Mouse (Mus musculus): Measurements from ENCODE around the gene Tmem59l. TPM values are rescaled to one million over a fixed set of nuclear protein-coding genes. Genes with fewer than 3 reads are reported as not detected.
A peak's percentile ranks its signal among the peaks of the same experiment; 100 is the strongest.

The Tmem59l gene
- polyA plus RNA-seq, 1 experiment = not detected

DNA sequence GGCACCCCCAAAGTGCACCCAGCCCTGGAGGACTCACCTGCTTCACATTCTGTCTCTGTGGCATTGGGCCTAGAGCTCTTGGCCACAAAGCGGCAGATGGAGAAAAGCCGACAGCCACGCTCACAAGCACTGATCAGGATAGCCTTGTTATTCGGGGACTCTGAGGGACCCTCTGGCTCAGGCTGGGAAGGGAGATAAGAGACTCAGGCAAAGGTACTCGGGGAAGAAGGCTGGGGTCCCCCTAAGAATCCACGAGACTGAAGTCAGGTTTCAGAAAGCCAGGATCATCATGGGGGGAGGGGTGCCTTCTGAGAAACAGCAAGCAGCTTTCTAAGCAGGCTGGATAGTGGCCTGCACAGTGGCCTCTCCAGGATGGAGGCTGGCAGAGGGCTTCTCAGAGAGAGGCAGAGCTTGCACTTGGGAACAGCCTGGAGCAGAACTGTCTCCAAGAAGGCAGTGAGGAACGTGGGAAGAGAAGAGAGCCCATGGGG, 922 bp downstream of the Tmem59l start:
- no peak overlapping the region for H3K4me3 ChIP-seq (ENCODE audit: insufficient read depth, low read depth, low read length)
- no peak overlapping the region for H3K27ac ChIP-seq (replicated peaks; ENCODE audit: low read depth, low read length)
- no peaks in the 10 kb centered on the region; the same call in 1 of the 2 replicates for H3K4me1 ChIP-seq (ENCODE audit: control insufficient read depth, insufficient read depth, insufficient read length, low read length)

DNA sequence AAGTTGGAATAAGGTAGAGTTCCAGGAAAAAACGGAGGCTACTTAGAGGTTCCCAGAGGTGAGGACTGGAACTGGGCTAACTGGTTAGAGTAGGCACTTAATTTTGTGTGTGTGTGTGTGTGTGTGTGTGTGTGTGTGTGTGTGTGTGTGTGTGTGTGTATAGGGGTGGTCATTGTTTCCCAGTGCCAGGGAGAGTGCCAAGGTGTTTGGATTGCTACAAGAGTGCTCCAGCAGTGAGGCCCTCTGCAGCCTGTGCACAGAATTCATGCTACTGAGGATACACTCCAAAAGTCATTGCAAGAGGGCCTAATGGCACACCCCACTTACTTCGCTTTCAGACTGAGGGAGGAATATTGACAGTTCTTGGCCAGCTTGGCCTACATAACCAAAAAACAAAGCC, 4.2 kb downstream of the Tmem59l start:
- no peak overlapping the region for H3K27ac ChIP-seq (replicated peaks; ENCODE audit: low read depth, low read length)
- H3K4me1 ChIP-seq (ENCODE audit: control insufficient read depth, insufficient read depth, insufficient read length, low read length) = no peaks in the 10 kb centered on the region
- no peak overlapping the region for H3K4me3 ChIP-seq (ENCODE audit: insufficient read depth, low read depth, low read length)

DNA sequence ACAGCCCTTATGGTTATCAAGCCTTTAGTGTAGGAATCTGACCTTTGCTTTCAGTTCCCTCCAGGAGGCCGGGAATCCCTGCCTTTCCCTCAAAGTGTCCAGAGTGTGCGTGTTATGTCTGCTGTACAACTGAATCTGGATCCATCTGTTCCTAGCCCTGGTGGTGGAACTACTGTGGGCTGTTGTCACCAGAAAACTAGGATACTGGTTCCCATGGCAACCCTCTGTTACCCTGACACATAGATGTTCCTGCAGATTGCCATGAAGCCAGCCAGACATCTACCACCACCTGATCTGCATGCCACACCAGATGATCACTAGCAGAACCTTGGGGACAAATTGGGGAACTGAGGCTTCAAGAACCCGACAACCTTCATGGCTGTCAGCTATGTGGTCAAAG, 5.2 kb downstream of the Tmem59l start:
- H3K4me1 ChIP-seq (ENCODE audit: control insufficient read depth, insufficient read depth, insufficient read length, low read length) = no peaks in the 10 kb centered on the region
- no peak overlapping the region for H3K27ac ChIP-seq (replicated peaks; ENCODE audit: low read depth, low read length)
- H3K4me3 ChIP-seq (ENCODE audit: insufficient read depth, low read depth, low read length) = no peak overlapping the region

DNA sequence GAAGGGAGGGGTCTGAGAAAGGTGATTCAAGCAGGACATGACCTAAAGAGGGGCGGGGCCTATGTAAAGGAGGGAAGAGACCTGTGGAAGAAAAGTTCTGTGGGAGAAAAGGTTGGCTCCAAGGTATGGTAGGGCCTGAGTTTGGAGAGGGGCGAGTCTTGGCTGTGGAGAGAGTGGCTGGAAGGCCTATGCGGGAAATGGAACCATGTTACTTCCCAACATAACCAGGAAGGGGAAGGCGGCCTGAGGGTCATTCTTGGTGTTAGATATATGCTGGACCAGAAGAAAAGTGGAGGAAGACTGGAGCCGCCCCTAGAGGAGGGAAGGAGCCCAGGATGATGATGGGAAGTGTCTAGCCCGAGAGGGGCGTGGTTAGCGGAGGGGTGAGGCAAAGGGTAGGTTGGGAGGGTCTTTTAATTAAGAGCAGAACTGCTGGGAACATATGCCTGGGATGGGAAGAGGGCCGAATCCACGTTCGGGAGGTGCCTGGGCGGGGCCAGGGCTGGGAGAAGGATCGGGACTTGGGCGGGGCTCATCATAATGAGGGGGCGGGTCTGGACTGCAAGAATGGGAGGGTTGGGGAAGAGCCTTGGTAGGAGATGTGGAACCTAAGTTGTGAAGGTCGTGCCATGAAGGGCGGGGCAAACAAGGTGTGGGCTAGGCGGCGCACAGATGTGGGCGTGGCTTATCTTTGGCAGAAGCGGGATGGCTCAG, 9.7 kb downstream of the Tmem59l start:
- H3K4me3 ChIP-seq (ENCODE audit: insufficient read depth, low read depth, low read length) = peak overlapping the region; percentile 86
- H3K4me1 ChIP-seq (ENCODE audit: control insufficient read depth, insufficient read depth, insufficient read length, low read length) = peaks cover 9% of the 10 kb centered on the region
- no peak overlapping the region for H3K27ac ChIP-seq (replicated peaks; ENCODE audit: low read depth, low read length)

DNA sequence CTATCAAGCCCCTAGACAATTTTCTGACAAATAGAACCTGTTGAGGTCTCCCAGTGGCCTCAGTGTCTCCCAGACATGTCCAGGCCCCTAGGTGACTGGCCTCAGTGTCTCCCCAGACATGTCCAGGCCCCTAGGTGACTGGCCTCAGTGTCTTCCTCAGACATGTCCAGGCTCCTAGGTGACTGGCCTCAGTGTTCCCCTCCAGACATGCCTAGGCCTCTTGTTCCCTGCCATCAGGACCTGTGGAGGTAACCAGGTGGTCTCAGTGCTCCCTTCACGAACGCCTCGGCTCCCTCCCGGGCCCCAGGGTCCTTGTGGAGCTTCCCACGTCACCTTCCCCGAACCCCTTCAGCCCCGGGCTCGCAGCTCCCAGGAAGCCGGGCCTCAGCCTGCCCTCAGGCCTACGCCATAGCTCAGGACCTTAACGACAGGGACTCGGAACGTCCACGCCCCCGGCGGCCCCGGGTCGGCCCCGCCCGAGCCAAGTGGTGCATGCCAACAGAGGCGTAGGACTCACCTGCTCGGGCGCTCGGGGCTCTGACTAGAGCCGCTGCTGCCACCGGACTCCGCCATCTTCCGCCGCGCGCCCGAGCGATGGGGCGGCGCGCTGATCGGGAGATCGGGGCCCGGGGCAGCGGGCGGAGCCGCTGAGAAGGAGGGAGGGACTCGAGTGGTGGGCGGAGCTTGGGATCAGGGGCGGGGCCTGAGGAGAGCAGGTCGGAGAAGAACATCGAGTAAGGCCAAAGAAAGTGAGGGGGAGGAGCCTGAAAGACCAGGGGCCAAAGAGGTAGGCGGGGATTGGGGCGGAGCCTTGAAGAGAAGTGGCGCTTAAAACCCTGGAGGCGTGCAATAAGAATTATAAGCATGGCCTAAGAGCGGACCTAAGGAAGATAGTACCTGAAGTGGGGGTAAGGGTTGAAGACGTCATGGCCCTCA, 10.6 kb downstream of the Tmem59l start, which contains the start of gene Klhl26:
Gene Klhl26 (minus strand): TSS at position 636 of the 936 bp plus-strand sequence.
- Histone ChIP-seq H3K27ac (replicated peaks; ENCODE audit: low read depth, low read length) (no peak within 1 kb of the TSS), H3K4me1 (ENCODE audit: control insufficient read depth, insufficient read depth, insufficient read length, low read length) (peaks cover 9% of the 10 kb centered on the region), H3K4me3 (ENCODE audit: insufficient read depth, low read depth, low read length) (peak within 1 kb of the TSS; percentile 86)

DNA sequence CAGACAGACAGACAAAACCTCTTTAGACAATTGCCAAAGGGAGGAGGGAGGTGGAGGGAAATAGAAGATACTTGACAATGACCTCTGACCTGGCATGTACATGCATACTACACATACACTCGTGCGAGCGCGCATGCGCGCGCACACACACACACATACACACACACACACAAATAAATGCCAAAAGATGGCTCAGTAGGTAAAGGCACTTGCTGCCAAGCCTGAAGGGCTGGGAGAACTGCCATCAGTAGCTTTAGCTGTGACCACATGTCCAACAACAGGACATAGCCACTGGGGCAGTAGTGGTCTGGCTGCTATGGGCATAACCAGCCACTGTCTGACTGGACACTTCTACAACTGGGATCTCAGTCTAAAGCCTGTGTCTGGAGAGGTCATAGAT, 15.3 kb downstream of the Tmem59l start:
- Histone ChIP-seq H3K4me3 (ENCODE audit: insufficient read depth, low read depth, low read length) (no peak overlapping the region), H3K4me1 (ENCODE audit: control insufficient read depth, insufficient read depth, insufficient read length, low read length) (peaks cover 37% of the 10 kb centered on the region), H3K27ac (replicated peaks; ENCODE audit: low read depth, low read length) (no peak overlapping the region)

DNA sequence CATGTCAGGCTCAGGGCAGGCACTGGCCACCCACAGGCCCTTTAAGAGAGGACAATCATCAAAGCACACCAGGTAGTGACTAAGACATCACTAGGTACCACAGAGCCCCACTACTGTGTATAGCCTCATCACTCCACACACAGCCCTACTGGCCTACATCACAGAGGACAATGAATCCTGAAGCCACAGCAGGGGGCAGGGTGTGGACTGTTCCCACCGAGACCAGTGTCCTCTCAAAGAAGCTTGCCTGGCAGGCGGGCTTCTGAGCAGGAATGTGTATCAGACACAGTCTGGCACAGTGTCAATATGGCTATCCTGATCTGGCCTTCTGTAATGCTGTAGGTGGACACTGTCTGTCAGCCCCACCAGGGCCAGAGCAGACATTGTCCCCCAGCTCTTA, 17.2 kb downstream of the Tmem59l start:
- peak overlapping the region; percentile 43 for H3K27ac ChIP-seq (replicated peaks; ENCODE audit: low read depth, low read length)
- H3K4me1 ChIP-seq (ENCODE audit: control insufficient read depth, insufficient read depth, insufficient read length, low read length) = peaks cover 39% of the 10 kb centered on the region
- no peak overlapping the region for H3K4me3 ChIP-seq (ENCODE audit: insufficient read depth, low read depth, low read length)

DNA sequence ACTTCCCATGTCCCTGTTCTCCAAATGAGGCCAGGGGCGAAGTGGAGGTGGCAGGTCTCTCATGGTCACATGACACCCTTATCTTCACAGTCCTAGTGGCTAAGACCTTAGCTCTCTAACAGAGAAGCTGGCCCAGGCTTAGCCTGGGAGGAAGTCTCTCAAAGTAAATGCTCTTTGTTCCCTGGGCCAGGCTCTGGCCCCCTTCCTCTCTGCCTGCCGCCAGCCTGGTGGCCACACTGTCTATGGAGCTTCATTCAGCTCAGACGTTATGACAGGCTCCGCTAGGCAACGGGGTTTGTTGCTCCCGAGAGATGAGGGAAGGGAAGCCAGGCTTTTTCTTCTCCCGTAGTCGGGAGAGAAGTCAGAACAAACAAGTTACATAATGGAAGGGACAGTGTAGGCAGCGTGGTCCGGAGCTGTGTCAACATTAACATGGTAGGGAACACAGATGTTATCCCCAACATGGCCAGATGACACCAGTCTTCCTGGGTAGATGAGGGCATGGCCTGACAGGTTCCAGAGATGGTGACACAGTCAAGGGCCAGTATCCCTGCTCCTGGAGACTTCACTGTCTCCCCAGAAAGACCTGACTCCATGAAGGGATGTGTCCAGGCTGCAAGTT, 17.8 kb downstream of the Tmem59l start:
- peaks cover 39% of the 10 kb centered on the region for H3K4me1 ChIP-seq (ENCODE audit: control insufficient read depth, insufficient read depth, insufficient read length, low read length)
- no peak overlapping the region for H3K4me3 ChIP-seq (ENCODE audit: insufficient read depth, low read depth, low read length)
- H3K27ac ChIP-seq (replicated peaks; ENCODE audit: low read depth, low read length) = peak overlapping the region; percentile 43

DNA sequence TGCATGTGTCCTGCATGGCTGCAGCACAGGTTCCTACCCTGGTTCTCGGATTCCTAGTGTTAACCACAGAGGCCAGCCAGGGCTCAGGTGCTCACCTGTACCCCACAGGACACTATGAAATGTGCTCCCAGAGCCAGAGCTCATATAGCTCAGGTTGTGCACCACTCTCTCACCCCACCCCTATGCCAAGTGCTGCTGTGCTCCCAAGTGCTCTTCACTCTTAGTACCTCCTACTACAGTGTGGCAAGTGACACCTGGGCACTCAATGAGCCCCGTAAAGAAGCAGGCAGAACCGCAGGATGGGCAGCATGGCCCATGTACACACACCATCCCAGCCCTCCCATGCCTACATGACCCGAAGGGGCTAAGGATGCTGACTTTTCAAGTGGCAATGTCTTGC, 18.4 kb downstream of the Tmem59l start:
- Histone ChIP-seq H3K4me3 (ENCODE audit: insufficient read depth, low read depth, low read length) (no peak overlapping the region), H3K4me1 (ENCODE audit: control insufficient read depth, insufficient read depth, insufficient read length, low read length) (peaks cover 39% of the 10 kb centered on the region), H3K27ac (replicated peaks; ENCODE audit: low read depth, low read length) (0 out of 2 replicates have a peak overlapping the region, but pooled peaks have one; percentile 0)

DNA sequence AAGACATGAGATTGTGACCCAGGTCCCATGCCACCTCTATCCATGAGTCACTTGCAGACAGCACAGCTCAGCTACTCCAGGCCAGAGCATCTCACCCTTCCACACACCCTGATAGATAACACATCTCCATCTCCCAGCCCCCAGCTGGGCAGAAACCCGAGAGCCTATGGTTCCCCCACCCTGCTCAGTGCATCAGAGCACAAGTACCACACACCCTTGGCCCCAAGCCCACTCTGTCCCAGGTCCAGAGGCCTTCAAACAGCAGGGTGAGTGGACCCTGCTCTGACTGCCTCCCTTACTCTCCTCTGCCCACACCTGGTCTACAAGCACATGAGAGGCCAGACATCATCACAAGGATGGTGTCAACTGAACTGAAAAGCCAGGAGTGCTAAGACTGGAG, 19.3 kb downstream of the Tmem59l start:
- Histone ChIP-seq H3K4me1 (ENCODE audit: control insufficient read depth, insufficient read depth, insufficient read length, low read length) (peaks cover 39% of the 10 kb centered on the region), H3K4me3 (ENCODE audit: insufficient read depth, low read depth, low read length) (no peak overlapping the region), H3K27ac (replicated peaks; ENCODE audit: low read depth, low read length) (no peak overlapping the region)

DNA sequence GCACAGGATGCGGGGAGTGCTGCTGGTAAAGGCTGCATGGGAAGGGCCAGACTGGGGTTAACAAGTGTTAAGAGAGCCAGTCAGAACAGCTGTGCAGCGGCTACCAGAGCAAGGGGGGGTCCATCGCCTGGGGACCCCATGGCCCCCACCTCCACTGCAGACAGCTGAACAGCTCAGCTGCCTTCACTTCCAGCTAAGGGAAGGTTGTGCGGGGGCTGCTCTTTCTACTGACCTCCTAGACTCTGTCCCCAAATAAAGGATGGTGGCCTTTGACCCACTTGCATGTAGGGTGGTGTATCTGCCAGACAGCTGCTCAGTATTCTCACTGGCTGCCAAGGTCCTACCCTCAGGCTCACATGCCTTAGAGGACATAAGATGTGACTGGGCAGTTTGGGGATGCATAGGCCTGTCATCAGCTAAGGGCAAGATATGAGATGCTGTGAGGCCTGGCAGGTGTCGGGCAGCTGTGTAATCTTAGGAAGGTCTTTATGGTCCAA, 19.9 kb downstream of the Tmem59l start:
- Histone ChIP-seq H3K4me1 (ENCODE audit: control insufficient read depth, insufficient read depth, insufficient read length, low read length) (peaks cover 39% of the 10 kb centered on the region), H3K27ac (replicated peaks; ENCODE audit: low read depth, low read length) (0 out of 2 replicates have a peak overlapping the region, but pooled peaks have one; percentile 0), H3K4me3 (ENCODE audit: insufficient read depth, low read depth, low read length) (0 out of 2 replicates have a peak overlapping the region, but pooled peaks have one; percentile 1)

DNA sequence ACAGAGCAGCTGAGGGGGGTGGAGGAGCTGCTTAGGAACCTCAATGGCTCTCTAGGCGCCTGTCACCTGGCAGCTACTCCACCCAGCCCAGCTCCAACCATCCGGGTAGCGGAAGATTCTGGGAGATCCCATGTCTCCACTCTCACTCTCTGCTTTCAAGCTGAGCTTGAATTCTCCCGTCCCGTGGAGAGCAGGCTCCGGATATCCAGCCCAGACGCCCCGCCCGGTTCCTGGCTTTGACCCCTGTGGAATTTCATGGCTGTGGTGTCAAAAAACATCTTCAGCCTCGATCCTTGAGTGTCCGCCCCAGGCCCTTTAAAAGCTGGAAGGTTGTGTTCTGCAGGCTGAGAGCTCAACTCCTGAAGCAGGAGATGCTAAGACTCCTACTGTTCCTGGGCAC, 20.4 kb downstream of the Tmem59l start:
- Histone ChIP-seq H3K27ac (replicated peaks; ENCODE audit: low read depth, low read length) (peak overlapping the region; percentile 19; the same call in 1 of the 2 replicates), H3K4me3 (ENCODE audit: insufficient read depth, low read depth, low read length) (0 out of 2 replicates have a peak overlapping the region, but pooled peaks have one; percentile 1), H3K4me1 (ENCODE audit: control insufficient read depth, insufficient read depth, insufficient read length, low read length) (peaks cover 39% of the 10 kb centered on the region)

DNA sequence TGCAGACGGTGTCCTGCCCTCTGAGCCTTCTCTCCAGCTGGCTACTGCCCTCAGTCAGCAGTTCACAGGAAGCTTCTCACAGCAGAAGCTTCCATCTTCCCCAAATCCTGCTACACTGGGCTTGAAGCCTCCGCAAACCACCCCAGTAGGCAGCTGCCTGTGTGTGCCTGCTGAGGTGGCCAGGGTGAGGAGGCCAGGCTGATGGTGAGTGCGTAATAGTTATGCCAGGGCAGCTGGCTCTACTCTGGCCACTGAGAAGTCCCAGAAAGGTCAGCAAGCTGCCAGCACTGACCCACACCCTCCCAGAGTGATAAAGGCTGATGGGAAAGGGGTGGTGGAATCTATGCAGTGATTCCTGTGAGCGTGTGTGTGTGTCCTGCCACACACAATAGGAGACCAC, 20.9 kb downstream of the Tmem59l start:
- peaks cover 39% of the 10 kb centered on the region for H3K4me1 ChIP-seq (ENCODE audit: control insufficient read depth, insufficient read depth, insufficient read length, low read length)
- peak overlapping the region; percentile 19; the same call in 1 of the 2 replicates for H3K27ac ChIP-seq (replicated peaks; ENCODE audit: low read depth, low read length)
- H3K4me3 ChIP-seq (ENCODE audit: insufficient read depth, low read depth, low read length) = no peak overlapping the region

DNA sequence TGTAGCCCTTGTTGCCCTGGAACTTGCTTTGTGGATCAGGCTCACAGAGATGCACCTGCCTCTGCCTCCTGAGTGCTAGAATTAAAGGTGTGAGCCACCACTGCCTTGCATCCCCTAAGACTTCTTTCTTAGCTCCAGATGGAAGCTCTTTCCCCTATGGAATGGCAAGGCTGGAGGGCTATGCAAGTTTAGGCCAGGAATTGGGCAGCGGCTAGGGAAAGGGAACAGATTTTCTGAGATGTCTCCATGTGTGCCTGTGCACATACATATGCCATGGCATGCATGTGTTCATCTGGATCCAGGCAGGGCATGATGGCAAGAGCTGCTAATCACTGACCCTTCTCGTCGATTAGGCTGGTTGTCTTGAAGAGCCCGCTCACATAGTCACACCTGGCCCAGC, 21.5 kb downstream of the Tmem59l start:
- Histone ChIP-seq H3K4me3 (ENCODE audit: insufficient read depth, low read depth, low read length) (no peak overlapping the region), H3K27ac (replicated peaks; ENCODE audit: low read depth, low read length) (no peak overlapping the region), H3K4me1 (ENCODE audit: control insufficient read depth, insufficient read depth, insufficient read length, low read length) (peaks cover 39% of the 10 kb centered on the region)

DNA sequence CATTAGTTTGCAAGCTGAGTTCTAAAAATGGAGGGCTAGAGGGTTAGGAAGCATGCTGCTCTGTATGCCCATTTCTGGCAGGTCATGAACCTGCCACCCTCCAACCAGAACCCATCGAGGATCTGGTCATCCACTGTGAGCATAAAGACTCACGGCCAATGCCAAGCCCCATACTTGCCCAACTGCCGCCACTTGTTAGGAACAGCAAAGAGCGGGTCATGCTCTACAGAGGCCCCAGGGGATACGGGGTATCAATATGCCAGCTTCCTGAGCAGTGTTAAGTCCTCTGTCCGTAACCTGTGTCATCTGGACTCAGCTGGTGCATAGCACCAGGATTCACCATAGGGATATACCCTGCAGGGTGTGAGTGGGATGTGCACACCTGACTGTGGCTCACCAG, 23.0 kb downstream of the Tmem59l start:
- Histone ChIP-seq H3K4me3 (ENCODE audit: insufficient read depth, low read depth, low read length) (no peak overlapping the region), H3K27ac (replicated peaks; ENCODE audit: low read depth, low read length) (no peak overlapping the region), H3K4me1 (ENCODE audit: control insufficient read depth, insufficient read depth, insufficient read length, low read length) (peaks cover 34% of the 10 kb centered on the region)
